Mouse (Mus musculus): Measurements from ENCODE around the gene Srcin1.

The Srcin1 gene

GRCm38 (mm10) chr11:97579088-97579857, 3.3 kb upstream of the Srcin1 start:
- no peak for DNase-seq (ENCODE audit: low spot score)

DNA sequence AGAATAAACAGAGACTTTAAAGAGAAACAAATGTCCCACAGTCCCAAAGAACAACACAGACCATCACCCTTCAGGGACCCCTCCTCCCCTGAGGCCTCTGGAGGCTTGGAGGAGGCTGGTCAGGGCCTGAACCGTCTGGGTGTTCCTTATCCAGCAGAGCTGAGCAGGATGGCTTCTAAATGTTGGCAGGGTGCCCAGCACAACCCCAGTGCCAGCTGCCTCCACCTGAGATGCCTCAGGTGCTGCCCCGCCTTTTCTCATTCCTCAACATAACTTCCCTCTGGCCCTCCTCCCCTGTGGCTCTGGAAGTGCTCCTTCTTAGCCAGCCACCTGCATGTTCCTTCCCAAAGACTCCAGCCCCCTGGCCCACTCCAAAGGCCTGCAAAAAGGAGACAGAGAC, 2.3 kb upstream of the Srcin1 start:
- peak; percentile 42 for DNase-seq (ENCODE audit: low spot score)

GRCm38 (mm10) chr11:97575638-97576037, 348 bp downstream of the Srcin1 start:
- DNase-seq (ENCODE audit: low spot score) = peak; percentile 75

DNA sequence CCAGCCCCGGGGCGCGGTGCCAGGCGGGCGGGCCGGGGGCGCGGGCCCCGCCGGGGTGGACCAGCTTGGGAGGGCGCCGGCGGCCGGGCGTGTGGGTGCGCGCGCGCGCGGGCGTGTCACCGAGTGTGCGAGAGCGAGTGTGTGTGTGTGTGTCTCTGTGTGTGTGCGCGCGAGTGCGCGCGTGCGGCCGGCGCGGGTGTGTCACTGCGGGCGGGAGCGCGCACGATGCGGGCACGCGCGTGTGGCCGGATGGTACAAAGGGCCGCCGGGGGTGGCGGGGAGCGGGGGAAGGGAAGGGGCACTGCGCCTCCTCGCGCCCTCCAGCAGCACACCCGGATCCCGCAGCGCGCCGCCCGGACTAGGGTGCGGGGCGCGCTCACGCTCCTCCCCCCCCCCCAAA, 911 bp downstream of the Srcin1 start:
- DNase-seq (ENCODE audit: low spot score) = peak; percentile 38

GRCm38 (mm10) chr11:97574551-97575051, 1.4 kb downstream of the Srcin1 start:
- DNase-seq (ENCODE audit: low spot score) = no peak

DNA sequence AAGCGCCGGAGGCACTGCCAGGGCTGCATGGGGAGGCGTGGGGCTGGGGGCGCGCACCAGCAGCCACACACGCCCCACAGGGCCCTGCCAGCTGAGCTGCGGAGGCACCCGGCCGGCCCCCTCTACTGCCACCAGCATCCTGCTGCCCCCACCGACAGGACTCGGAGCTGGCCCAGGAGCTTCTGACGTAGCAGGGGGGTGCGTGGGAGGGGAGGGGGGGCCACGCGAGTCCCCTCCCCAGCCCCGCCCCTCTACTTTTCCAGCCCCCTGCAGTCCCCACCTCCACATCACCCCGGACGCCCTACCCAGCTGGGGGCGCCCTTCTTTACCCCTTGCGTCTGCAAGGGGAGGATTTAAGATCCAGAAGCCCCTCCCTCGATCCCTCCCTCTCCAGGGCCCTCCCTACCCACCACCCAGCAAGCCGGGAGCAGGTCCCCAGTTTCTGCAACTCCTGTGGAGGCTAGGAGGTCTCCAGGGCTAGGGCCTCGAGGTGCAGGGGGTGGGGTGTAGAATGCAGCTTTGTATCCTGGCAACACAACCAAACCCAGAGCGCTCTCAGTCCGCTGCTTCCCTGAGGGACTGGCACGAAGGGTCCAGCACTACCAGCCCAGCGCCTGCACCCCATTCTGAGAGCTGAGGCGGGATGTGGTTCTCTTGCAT, 2.0 kb downstream of the Srcin1 start:
- no peak for DNase-seq (ENCODE audit: low spot score)

GRCm38 (mm10) chr11:97572895-97573480, 3.0 kb downstream of the Srcin1 start:
- no peak for DNase-seq (ENCODE audit: low spot score)

GRCm38 (mm10) chr11:97572089-97572345, 4.0 kb downstream of the Srcin1 start:
- DNase-seq (ENCODE audit: low spot score) = no peak

DNA sequence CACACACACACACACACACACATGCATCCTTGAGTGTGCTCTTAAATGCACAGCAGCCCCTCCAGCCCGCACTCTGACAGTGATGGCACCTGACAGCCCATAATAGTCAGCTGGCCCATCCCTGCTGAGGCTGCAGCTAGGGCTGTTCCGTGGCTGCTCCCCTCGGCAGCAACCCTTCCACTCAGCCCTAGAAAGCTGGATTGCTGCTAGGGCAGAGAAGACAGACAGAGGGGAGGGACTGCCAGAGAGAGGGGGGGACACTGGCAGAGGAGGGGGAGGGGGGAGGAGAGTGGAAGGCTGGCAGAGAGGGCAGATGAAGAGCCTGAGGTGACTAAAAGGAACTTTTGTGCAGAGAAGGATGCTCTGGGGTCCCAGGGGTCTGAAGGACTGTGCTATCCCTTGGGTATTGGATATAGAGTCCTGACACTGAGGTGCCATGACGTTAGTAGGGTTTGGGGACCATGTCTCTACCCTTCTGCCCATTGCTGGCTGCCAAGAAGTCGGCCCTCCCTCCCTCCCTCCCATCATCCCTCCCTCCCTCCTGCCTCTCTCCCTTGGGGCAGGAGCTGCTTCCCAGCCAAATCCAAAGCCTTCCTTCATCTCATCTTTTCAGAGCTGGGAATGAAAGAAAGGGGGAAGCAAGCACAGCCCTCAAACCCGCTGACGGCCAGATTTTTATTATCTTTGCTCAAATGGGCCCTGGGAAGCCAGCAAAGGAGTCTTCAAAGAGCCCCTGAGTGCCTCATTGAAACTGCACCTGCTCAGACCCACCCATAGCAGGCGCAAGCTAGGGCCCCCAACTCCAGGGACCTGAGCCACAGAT, 4.5 kb downstream of the Srcin1 start:
- no peak for DNase-seq (ENCODE audit: low spot score)

DNA sequence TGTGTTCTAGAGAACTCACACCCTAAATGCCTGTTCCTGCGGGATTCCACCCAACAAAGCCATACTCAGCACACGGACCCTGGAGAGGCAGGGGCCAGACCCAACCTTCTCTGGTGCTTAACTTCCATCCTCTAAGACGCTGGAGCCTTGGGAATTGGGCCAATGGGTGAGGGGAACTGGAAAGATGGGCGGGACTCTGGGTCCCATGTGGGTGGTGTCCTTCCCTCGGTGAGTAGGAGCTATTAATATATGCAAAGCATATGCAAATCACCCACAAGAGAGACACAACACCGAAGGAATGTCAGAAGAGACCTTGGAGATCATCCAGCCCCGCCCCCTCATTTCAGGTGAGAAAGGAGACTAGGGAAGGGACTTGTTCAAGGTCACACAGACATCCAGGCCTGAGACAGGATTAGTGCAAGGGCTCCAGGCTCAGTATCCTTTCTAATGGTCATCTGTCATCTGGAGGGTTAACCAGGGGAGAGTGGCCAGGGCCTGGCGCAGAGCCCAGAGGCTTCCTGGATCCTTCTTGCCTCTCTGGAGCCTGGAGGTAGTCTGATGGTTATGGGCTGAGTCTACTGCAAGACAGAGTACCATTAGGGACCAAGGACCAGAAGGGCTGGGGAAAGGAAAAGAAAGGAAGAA, 5.4 kb downstream of the Srcin1 start:
- DNase-seq (ENCODE audit: low spot score) = no peak

DNA sequence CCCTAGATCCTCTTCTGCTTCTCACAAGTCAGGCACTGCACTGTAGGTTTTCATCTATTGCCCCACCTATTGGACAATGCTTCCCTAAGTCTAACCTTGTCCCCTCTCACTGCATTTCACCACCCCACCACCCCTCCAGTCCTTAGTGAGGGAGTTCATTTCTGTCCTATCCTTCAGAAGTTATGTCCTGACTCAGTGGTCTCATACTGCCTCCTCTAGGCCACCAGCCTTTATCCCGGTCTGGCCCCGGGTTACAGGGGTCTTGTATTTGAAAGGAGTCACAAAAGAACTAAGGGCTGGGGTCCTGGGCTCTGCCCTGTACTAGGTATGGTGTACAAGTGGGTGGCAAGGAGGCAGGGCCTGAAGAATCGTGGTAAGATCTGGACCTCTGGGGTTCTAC, 6.2 kb downstream of the Srcin1 start:
- DNase-seq (ENCODE audit: low spot score) = no peak

DNA sequence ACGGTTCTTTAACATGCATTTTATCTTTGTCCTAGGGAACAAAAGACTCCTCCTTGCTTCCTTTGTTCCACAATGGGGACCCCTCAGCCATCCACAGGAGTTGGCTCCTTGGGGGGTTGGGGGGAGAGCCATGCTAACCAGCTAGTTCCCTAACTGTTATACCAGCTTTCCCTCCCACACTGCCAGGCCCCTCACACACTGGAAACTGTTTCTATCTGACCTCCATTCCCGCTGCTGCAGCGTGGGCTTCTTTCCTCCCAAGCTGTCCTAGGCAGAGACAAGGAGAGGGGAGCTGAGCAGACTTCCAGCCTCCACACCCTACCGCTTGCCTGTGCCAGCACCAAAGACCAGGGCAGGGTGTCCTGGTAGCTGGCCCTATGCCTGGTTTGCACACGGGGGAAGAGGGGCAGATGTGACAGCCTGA, 6.7 kb downstream of the Srcin1 start:
- DNase-seq (ENCODE audit: low spot score) = no peak

DNA sequence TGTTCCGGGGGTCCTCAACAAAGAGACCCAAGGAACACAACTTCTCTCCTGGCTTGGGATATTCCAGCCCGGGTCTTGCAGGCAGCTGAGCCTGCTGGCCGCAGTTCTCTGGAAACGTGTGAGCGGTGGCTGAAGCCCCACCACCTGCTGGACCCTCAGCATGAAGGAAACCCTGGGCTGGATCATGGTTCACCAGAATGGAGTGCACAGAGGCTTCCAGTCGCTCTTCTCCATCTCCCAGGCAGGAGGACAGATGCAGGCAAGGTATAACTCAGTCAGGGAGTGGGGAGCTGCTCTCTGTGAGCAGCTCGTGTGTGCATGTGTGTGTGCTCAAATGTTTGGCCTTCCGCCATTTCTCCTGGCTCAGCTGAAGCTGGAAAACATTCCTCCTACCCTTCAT, 7.3 kb downstream of the Srcin1 start:
- peak; percentile 78 for DNase-seq (ENCODE audit: low spot score)

DNA sequence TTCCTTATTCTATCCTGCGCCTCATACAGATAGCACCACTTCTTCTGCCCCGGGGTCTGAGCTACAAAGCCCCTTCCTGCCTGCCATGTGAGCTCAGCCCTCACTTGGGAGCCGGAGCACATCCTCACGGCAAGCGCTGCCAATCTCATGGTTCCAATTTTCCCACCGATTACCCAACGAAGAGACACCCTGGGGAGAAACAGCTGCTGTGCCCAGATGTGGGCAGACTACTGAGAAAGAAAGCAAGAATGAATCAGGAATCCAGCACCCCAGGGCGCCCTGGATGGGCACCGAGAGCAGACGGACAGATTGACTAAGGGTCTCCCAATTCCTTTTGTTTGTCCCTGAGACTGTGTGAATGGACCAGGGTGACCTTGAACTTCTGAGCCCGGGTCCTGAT, 8.5 kb downstream of the Srcin1 start:
- DNase-seq (ENCODE audit: low spot score) = no peak

DNA sequence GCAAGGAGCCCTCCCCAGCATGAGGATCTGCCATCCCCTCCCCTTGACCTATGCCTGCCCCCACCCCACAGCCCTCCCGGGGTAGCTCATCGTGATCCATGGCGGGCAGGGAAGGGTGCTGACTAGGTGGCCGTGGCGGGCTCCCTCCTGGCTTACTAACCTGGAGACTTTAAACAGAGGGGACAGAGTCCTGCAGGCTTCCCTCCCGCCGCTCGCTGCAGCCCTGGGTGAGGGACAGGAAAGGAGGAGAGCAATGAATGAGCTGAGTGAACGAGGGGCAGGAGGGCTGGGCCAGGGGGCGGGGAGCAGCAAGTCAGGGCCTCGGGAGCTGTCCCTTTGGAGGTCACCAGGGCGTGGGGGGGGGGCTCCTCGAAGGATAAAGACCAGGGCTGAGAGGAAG, 9.4 kb downstream of the Srcin1 start:
- DNase-seq (ENCODE audit: low spot score) = no peak

GRCm38 (mm10) chr11:97563730-97564129, 12.3 kb downstream of the Srcin1 start:
- DNase-seq (ENCODE audit: low spot score) = no peak

GRCm38 (mm10) chr11:97562536-97562935, 13.4 kb downstream of the Srcin1 start:
- DNase-seq (ENCODE audit: low spot score) = no peak

- no peak for DNase-seq (ENCODE audit: low spot score)
Observed at GRCm38 (mm10) chr11:97560210-97560963, 15.6 kb downstream of the Srcin1 start.

DNA sequence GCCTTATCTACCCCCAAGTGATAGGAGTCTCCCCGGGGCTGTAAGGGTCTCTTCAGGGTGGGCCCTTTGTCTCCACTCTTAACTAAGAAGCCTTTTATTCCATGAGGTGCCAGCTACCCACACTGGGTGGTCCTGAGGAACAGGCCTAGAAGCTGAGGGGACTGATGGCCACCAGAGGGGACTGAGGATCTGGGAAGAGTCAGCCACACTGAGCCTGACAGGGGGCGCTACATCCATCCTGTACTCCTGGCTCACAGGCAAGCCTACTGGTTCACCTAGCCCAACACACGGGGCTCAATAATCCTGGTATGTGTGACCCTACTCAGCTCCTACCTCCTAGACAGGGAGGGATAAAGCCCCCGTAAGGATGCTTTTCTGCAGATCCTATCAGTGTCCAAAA, 16.4 kb downstream of the Srcin1 start:
- DNase-seq (ENCODE audit: low spot score) = no peak

- DNase-seq (ENCODE audit: low spot score) = no peak
Observed at GRCm38 (mm10) chr11:97557885-97558284, 18.1 kb downstream of the Srcin1 start.

All from ovary, postnatal 36 days (tissue).